ENCODE assay signal across 9 mouse cellular contexts in the genomic region with DNA sequence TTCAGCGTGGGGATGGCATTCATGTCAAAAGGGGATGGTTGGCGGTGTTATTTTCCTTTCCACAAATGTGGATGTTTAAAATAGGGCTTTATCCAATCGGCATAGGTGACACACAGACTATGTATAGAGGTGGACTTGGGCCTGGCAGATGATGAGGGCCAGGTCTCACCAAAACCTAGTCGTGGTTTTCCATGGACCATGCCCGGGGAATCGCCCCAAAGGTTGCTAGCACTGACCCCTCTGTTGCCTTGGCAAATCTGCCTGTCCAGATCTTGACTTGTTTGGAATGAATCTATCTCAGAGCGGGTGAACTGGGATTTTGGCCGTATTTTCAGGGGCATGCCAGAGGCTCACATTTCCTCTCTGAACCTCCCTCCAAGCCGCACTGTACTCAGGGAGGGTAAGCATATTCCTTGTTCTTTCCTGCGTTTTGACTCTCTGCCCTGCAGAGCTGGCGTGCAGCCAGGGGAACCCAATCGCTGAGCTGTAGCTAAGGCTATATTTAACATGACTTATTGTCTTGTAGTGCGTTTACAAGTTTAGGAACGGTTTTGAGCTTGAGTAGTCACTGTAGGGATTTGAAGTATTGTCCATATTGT. TPM values are rescaled to one million over a fixed set of nuclear protein-coding genes. Genes with fewer than 3 reads are reported as not detected.
A peak's percentile ranks its signal among the peaks of the same experiment; 100 is the strongest.
DNase-seq lines count a peak whose midpoint lies in the region; ATAC-seq and TF ChIP-seq lines count a peak whose summit lies in the region.
"Had no signal": no experiment of that assay in that cellular context is flagged by ENCODE, and none has a peak within 500 bp of the region (broad histone marks: within the 10 kb centered on the region; RNA-seq: fewer than 3 reads in every experiment).

No protein-coding gene starts in this region.

- DNase-seq in midbrain, embryonic 11.5 days (ENCODE audit: low spot score, missing footprints), result peak; percentile 66
- peak; percentile 69 for DNase-seq in brain, embryonic 14.5 days (ENCODE audit: low read depth)
- DNase-seq in gastrocnemius, adult 8-10 months (ENCODE audit: low spot score in 2 of 2), result peak; percentile 84 to 86
- no peak for DNase-seq in layer of hippocampus, adult 9-10 months (ENCODE audit: low spot score)
- no peak for DNase-seq in left cerebral cortex, postnatal 25 days (ENCODE audit: low spot score in 2 of 2)

- no peak overlapping the region for H3K4me3 ChIP-seq in midbrain, embryonic 11.5 days (ENCODE audit: low read depth, low read length)
- H3K4me3 ChIP-seq in midbrain, embryonic 13.5 days (replicated peaks), result no peak overlapping the region
- H3K4me3 ChIP-seq in kidney, embryonic 14.5 days (ENCODE audit: low read length), result no peak overlapping the region
- H3K4me3 ChIP-seq in stomach, embryonic 15.5 days (replicated peaks), result no peak overlapping the region

- WGBS in midbrain, embryonic 11.5 days, result 79% methylated on average over 14 of the region's 14 CpGs
- WGBS in midbrain, embryonic 13.5 days, result 78% methylated on average over 14 of the region's 14 CpGs
- 34% methylated on average over 14 of the region's 14 CpGs for WGBS in kidney, embryonic 14.5 days
- WGBS in stomach, embryonic 15.5 days, result 41% methylated on average over 14 of the region's 14 CpGs

- TF ChIP-seq POLR2A in brain, embryonic 14.5 days (IDR thresholded peaks at IDR 0.05; ENCODE audit: borderline replicate concordance, extremely low read depth, insufficient read depth, insufficient read length, poor library complexity, severe bottlenecking), result no peak

- no peaks in the 10 kb centered on the region for H3K36me3 ChIP-seq in midbrain, embryonic 11.5 days (ENCODE audit: control insufficient read depth, insufficient read depth, low read length)
- H3K36me3 ChIP-seq in midbrain, embryonic 13.5 days, result no peaks in the 10 kb centered on the region
- H3K36me3 ChIP-seq in kidney, embryonic 14.5 days (ENCODE audit: control insufficient read depth, insufficient read depth, low read length), result no peaks in the 10 kb centered on the region
- H3K36me3 ChIP-seq in stomach, embryonic 15.5 days, result no peaks in the 10 kb centered on the region

- H3K9me3 ChIP-seq in midbrain, embryonic 11.5 days (ENCODE audit: control insufficient read depth, low read length), result no peaks in the 10 kb centered on the region
- H3K9me3 ChIP-seq in midbrain, embryonic 13.5 days, result no peaks in the 10 kb centered on the region
- H3K9me3 ChIP-seq in kidney, embryonic 14.5 days (ENCODE audit: control insufficient read depth, low read length), result no peaks in the 10 kb centered on the region
- no peaks in the 10 kb centered on the region for H3K9me3 ChIP-seq in stomach, embryonic 15.5 days

- H3K4me2 ChIP-seq in midbrain, embryonic 11.5 days, result no peak overlapping the region
- H3K4me2 ChIP-seq in midbrain, embryonic 13.5 days (replicated peaks), result no peak overlapping the region
- H3K4me2 ChIP-seq in kidney, embryonic 14.5 days (replicated peaks; ENCODE audit: low read depth, low read length), result no peak overlapping the region
- H3K4me2 ChIP-seq in stomach, embryonic 15.5 days, result no peak overlapping the region; the same call in 1 of the 2 replicates

- no peaks in the 10 kb centered on the region for H3K27me3 ChIP-seq in midbrain, embryonic 11.5 days (ENCODE audit: control insufficient read depth, insufficient read depth, low read length)
- H3K27me3 ChIP-seq in midbrain, embryonic 13.5 days, result 0 out of 2 replicates have a peak, but pooled peaks cover 3% of the 10 kb centered on the region
- H3K27me3 ChIP-seq in kidney, embryonic 14.5 days (ENCODE audit: control insufficient read depth, insufficient read depth, low read length), result no peaks in the 10 kb centered on the region
- H3K27me3 ChIP-seq in stomach, embryonic 15.5 days (replicated peaks), result no peaks in the 10 kb centered on the region

- ATAC-seq in midbrain, embryonic 11.5 days (ENCODE audit: low FRiP score), result no peak
- ATAC-seq in midbrain, embryonic 13.5 days, result no peak
- ATAC-seq in kidney, embryonic 14.5 days (ENCODE audit: low FRiP score, low TSS enrichment), result peak; percentile 37; the same call in 1 of the 2 replicates
- ATAC-seq in stomach, embryonic 15.5 days (ENCODE audit: insufficient read depth, low FRiP score, low read depth), result peak; percentile 36; the same call in 1 of the 2 replicates

- no peak overlapping the region for H3K9ac ChIP-seq in midbrain, embryonic 11.5 days (ENCODE audit: low read length)
- no peak overlapping the region for H3K9ac ChIP-seq in midbrain, embryonic 13.5 days (replicated peaks)
- H3K9ac ChIP-seq in kidney, embryonic 14.5 days (ENCODE audit: low read depth, low read length), result no peak overlapping the region
- no peak overlapping the region for H3K9ac ChIP-seq in stomach, embryonic 15.5 days

- no peaks in the 10 kb centered on the region for H3K4me1 ChIP-seq in midbrain, embryonic 11.5 days (ENCODE audit: control insufficient read depth, insufficient read depth, low read length)
- H3K4me1 ChIP-seq in midbrain, embryonic 13.5 days (replicated peaks), result peaks cover 14% of the 10 kb centered on the region
- peaks cover 26% of the 10 kb centered on the region for H3K4me1 ChIP-seq in kidney, embryonic 14.5 days (ENCODE audit: control insufficient read depth, insufficient read depth, low read length)
- peaks cover 8% of the 10 kb centered on the region for H3K4me1 ChIP-seq in stomach, embryonic 15.5 days

- H3K27ac ChIP-seq in midbrain, embryonic 11.5 days (ENCODE audit: low read depth, low read length), result no peak overlapping the region
- H3K27ac ChIP-seq in midbrain, embryonic 13.5 days, result no peak overlapping the region
- H3K27ac ChIP-seq in kidney, embryonic 14.5 days (ENCODE audit: low read depth, low read length), result peak overlapping the region; percentile 47; the same call in 1 of the 2 replicates
- H3K27ac ChIP-seq in stomach, embryonic 15.5 days, result peak overlapping the region; percentile 52; the same call in 1 of the 2 replicates

- TF ChIP-seq CTCF in brain, embryonic 14.5 days (IDR thresholded peaks at IDR 0.05; ENCODE audit: borderline replicate concordance, extremely low read depth, insufficient read depth, insufficient read length), result no peak

- intact Hi-C loops in left cerebral cortex, postnatal 25 days (cut with DNase I), result no loop called here

RNA-seq across cellular contexts. Expression of a gene that starts 1.0 kb away (rescaled TPM):
- polyA plus RNA-seq in midbrain, embryonic 11.5 days (2014; fragmentation: Nextera tagmentation; extraction: Ambion mirVana), result 0.01 and 0.08 TPM in 2 replicates
- 0.03 and 0.05 TPM in 2 replicates for polyA plus RNA-seq in midbrain, embryonic 13.5 days (2015; fragmentation: Nextera tagmentation; extraction: Ambion mirVana)
- polyA plus RNA-seq in brain, embryonic 14.5 days (2012; rRNA removed), result 0.08 and 0.12 TPM in 2 replicates
- total RNA-seq in gastrocnemius, adult 8-10 months (2022), result 100 to 1,000 TPM in 1 of 4 experiments, 10 to 100 TPM in 3; 52.7 to 126 (median 95.8) TPM
- 0.38 and 0.39 TPM in 2 replicates for polyA plus RNA-seq in kidney, embryonic 14.5 days (2014; fragmentation: Nextera tagmentation; extraction: Ambion mirVana)
- polyA plus RNA-seq in stomach, embryonic 15.5 days (2015; fragmentation: Nextera tagmentation; extraction: Ambion mirVana), result 0.10 and 0.24 TPM in 2 replicates
- total RNA-seq in left cerebral cortex, postnatal 25 days (2021), result 1 to 10 TPM; 2.6 to 2.7 TPM

RNA-seq across cellular contexts. Expression of a gene that starts 3.4 kb away (rescaled TPM):
- polyA plus RNA-seq in midbrain, embryonic 11.5 days (2014; fragmentation: Nextera tagmentation; extraction: Ambion mirVana), result not detected in 2 replicates
- not detected in 2 replicates for polyA plus RNA-seq in midbrain, embryonic 13.5 days (2015; fragmentation: Nextera tagmentation; extraction: Ambion mirVana)
- polyA plus RNA-seq in brain, embryonic 14.5 days (2012; rRNA removed), result 0.04 TPM in 1 of 2 replicates, not detected in the other
- total RNA-seq in gastrocnemius, adult 8-10 months (2022), result 1 to 10 TPM in 2 of 4 experiments, under 1 TPM in 2; 0.72 to 1.8 (median 1.2) TPM
- polyA plus RNA-seq in kidney, embryonic 14.5 days (2014; fragmentation: Nextera tagmentation; extraction: Ambion mirVana), result 0.22 and 0.24 TPM in 2 replicates
- polyA plus RNA-seq in stomach, embryonic 15.5 days (2015; fragmentation: Nextera tagmentation; extraction: Ambion mirVana), result 0.10 TPM in 1 of 2 replicates, not detected in the other
- total RNA-seq in left cerebral cortex, postnatal 25 days (2021), result under 1 TPM in 1 of 2 experiments, not detected in 1; 0.21 TPM
- total RNA-seq: left cerebral cortex, postnatal 14 days had no signal

Comparison
In these comparisons a context has a peak if more than half of its experiments do, and no peak if none do; other contexts are left out.
1. ATAC-seq: peak in kidney, embryonic 14.5 days (single experiment) and stomach, embryonic 15.5 days (single experiment); none in midbrain, embryonic 11.5 days (single experiment) and midbrain, embryonic 13.5 days (single experiment).
2. DNase-seq: peak in midbrain, embryonic 11.5 days (single experiment), brain, embryonic 14.5 days (single experiment) and gastrocnemius, adult 8-10 months (2 of 2); none in layer of hippocampus, adult 9-10 months (single experiment) and left cerebral cortex, postnatal 25 days (0 of 2).
3. H3K27ac ChIP-seq: peak in kidney, embryonic 14.5 days (single experiment) and stomach, embryonic 15.5 days (single experiment); none in midbrain, embryonic 11.5 days (single experiment) and midbrain, embryonic 13.5 days (single experiment).